Mouse (Mus musculus): ENCODE data around the gene Rnase1. TPM values are rescaled to one million over a fixed set of nuclear protein-coding genes. Genes with fewer than 3 reads are reported as not detected.

Rnase1 gene
- total RNA-seq, 2 experiments from 2014 or later: 1.0 to 1.1 TPM

Other genes with a start within 250 kb of the Rnase1 start
- 1 to 10 TPM; 2.4 to 2.5 TPM for gene Klhl33, start 249.3 kb downstream of the Rnase1 start, total RNA-seq (2021)
- gene Osgep, start 221.9 kb downstream of the Rnase1 start, total RNA-seq (2021): 10 to 100 TPM; 30.9 to 42.8 TPM
- gene Apex1, start 221.8 kb downstream of the Rnase1 start, total RNA-seq (2021): 10 to 100 TPM; 66.3 to 71.3 TPM
- gene Pip4p1, start 215.9 kb downstream of the Rnase1 start, total RNA-seq (2021): 10 to 100 TPM; 77.4 to 86.4 TPM
- gene Pnp, start 215.7 kb downstream of the Rnase1 start, total RNA-seq (2021): 10 to 100 TPM; 11.8 to 14.8 TPM
- gene Gm49342, start 202.3 kb downstream of the Rnase1 start, total RNA-seq (2021): 10 to 100 TPM; 11.5 to 20.3 TPM
- under 1 TPM; 0.52 to 0.92 TPM for gene Pnp2, start 190.8 kb downstream of the Rnase1 start, total RNA-seq (2021)
- gene Rnase10, start 139.0 kb downstream of the Rnase1 start, total RNA-seq (2021): under 1 TPM; 0.24 to 0.35 TPM
- gene Rnase9, start 104.9 kb downstream of the Rnase1 start, total RNA-seq (2021): not detected
- not detected for gene Rnase11, start 96.6 kb downstream of the Rnase1 start, total RNA-seq (2021)
- gene Rnase12, start 89.1 kb downstream of the Rnase1 start, total RNA-seq (2021): not detected
- not detected for gene Olfr750, start 72.3 kb downstream of the Rnase1 start, total RNA-seq (2021)
- 10 to 100 TPM; 19.8 to 20.8 TPM for gene Rnase4, start 55.7 kb downstream of the Rnase1 start, total RNA-seq (2021)
- gene Ang, start 55.6 kb downstream of the Rnase1 start, total RNA-seq (2021): 1 to 10 TPM; 4.7 to 5.6 TPM
- not detected for gene Eddm3b, start 32.4 kb downstream of the Rnase1 start, total RNA-seq (2021)
- gene Rnase6, start 22.9 kb downstream of the Rnase1 start, total RNA-seq (2021): under 1 TPM in 1 of 2 experiments, not detected in 1; 0.74 TPM
- gene Rnase2b, start 15.5 kb upstream of the Rnase1 start, total RNA-seq (2021): not detected
- not detected for gene Ang2, start 52.4 kb upstream of the Rnase1 start, total RNA-seq (2021)
- gene Ear14, start 56.6 kb upstream of the Rnase1 start, total RNA-seq (2021): not detected
- not detected for gene Rnase2a, start 109.3 kb upstream of the Rnase1 start, total RNA-seq (2021)
- gene Gm7247, start 215.0 kb upstream of the Rnase1 start, total RNA-seq (2021): not detected

Measured in layer of hippocampus, postnatal 14 days (tissue).